Mouse (Mus musculus) neural tube, embryonic 14.5 days (tissue): ENCODE measurements around the gene Zfp85. TPM values are rescaled to one million over a fixed set of nuclear protein-coding genes. Genes with fewer than 3 reads are reported as not detected.
A peak's percentile ranks its signal among the peaks of the same experiment; 100 is the strongest.
"Not testable (repeated sequence)": the region's sequence is repeated elsewhere in the genome, so short reads cannot be mapped to it uniquely, and the experiment has no call there.

Experiments used
- ATAC-seq: fragments of 200-750 bp; cut with Nextera tagmentation; 2 replicates; pipeline ENCODE4 v1.8.0; 2017; ENCODE audit warnings: low read depth, mild to moderate bottlenecking, moderate TSS enrichment, moderate library complexity
- H3K27ac ChIP-seq: fragments of 300-500 bp; sonication (generic); 2 replicates; pipeline ENCODE4 v1.5.1; 2014; ENCODE audit warnings: low read depth, mild to moderate bottlenecking, control low read depth, low read length, moderate library complexity, mixed read lengths
- H3K27me3 ChIP-seq: fragments of 300-500 bp; sonication (generic); 2 replicates; pipeline ENCODE4 v1.6.1; 2014; ENCODE audit warnings: low read length; ENCODE audit not compliant: control insufficient read depth, insufficient read depth
- H3K36me3 ChIP-seq: fragments of 300-500 bp; sonication (generic); 2 replicates; pipeline ENCODE4 v1.6.1; 2014; ENCODE audit warnings: low read length, mixed read lengths; ENCODE audit not compliant: control insufficient read depth, insufficient read depth
- H3K4me1 ChIP-seq: fragments of 300-500 bp; sonication (generic); 2 replicates; pipeline ENCODE4 v1.6.1; 2014; ENCODE audit warnings: low read length; ENCODE audit not compliant: control insufficient read depth, insufficient read depth
- H3K4me2 ChIP-seq: fragments of 300-500 bp; sonication (generic); 2 replicates; pipeline ENCODE4 v1.6.1; 2014; ENCODE audit warnings: mild to moderate bottlenecking, low read depth, low read length, control low read depth
- H3K4me3 ChIP-seq: fragments of 300-500 bp; sonication (generic); 2 replicates; pipeline ENCODE4 v1.5.1; 2014; ENCODE audit warnings: low read depth, low read length, control low read depth, mixed read lengths
- H3K9ac ChIP-seq: fragments of 300-500 bp; sonication (generic); replicated peaks from 2 replicates; pipeline ENCODE4 v1.6.1; 2014; ENCODE audit warnings: low read depth, mild to moderate bottlenecking, control low read depth, low read length, mixed read lengths
- H3K9me3 ChIP-seq: fragments of 300-500 bp; sonication (generic); 2 replicates; pipeline ENCODE4 v1.6.1; 2016; ENCODE audit warnings: low read length; ENCODE audit not compliant: control insufficient read depth
- WGBS: fragments of 180-500 bp; shearing (Covaris S2); extraction: QIAGEN DNeasy Blood & Tissue Kit; methylation state at CpG from one replicate; pipeline ENCODE4 v1.1.7; 2014; 5-methylcytosine and 5-hydroxymethylcytosine counted together
- polyA plus RNA-seq: library from polyadenylated mRNA; unstranded; fragments of >200 nt; fragmentation: Nextera tagmentation; extraction: Ambion mirVana; gene quantifications from 2 replicates; pipeline ENCODE4 v1.2.1, GENCODE M21; 2014

Gene Zfp85
- polyA plus RNA-seq, 1 experiment from 2014 or later, result 7.9 TPM

DNA sequence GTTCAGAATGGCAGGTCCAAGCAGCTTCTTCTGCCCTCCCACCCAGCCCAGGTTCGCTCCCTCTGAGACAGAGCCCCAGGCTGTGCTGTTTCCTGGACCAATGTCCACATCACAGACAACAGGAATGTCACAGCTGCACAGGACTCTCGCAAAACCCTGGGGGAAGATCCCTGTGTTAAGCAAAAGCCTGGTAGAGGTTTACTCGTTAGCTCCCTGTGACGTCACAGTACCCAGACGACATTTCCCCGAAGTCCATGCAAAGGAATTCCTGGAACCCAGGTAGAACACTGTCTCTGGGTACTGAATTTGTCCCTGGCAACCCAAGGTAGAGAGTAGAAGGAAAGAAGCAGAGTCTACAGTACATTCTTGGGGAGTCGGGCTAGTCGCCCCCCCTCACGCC is 11.1 kb downstream of the Zfp85 start:
- Histone ChIP-seq H3K4me3 (no peak overlapping the region), H3K9ac (no peak overlapping the region), H3K36me3 (peaks cover 13% of the 10 kb centered on the region), H3K4me2 (no peak overlapping the region), H3K4me1 (no peaks in the 10 kb centered on the region), H3K27ac (no peak overlapping the region), H3K9me3 (no peaks in the 10 kb centered on the region), H3K27me3 (no peaks in the 10 kb centered on the region)
- ATAC-seq, result no peak
- WGBS, result 95% methylated on average over 9 of the region's 9 CpGs

DNA sequence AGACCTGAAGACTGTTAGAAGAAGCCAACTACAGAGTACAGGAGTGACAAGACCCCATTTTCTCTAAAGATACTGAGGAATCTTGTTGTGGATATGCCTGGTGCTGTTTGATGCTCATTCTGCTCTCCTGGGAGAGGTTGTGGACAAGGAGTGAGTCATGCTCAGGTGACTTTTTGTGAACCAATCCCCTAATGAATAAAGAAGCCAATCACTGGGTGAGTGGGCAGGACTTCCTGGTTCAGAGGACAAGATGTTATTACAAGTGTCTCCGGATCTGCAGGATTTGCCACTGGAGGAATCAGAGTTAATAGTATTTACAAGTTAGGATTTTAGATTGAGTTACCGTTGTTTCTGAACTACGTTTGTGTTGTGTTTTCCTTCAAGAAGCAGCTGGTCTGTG is 12.1 kb downstream of the Zfp85 start:
- Histone ChIP-seq H3K27me3 (no peaks in the 10 kb centered on the region), H3K36me3 (peaks cover 5% of the 10 kb centered on the region), H3K4me2 (no peak overlapping the region), H3K9ac (no peak overlapping the region), H3K4me3 (no peak overlapping the region), H3K9me3 (no peaks in the 10 kb centered on the region), H3K27ac (no peak overlapping the region), H3K4me1 (no peaks in the 10 kb centered on the region)
- no peak for ATAC-seq
- WGBS, result 96% methylated on average over 3 of the region's 3 CpGs

DNA sequence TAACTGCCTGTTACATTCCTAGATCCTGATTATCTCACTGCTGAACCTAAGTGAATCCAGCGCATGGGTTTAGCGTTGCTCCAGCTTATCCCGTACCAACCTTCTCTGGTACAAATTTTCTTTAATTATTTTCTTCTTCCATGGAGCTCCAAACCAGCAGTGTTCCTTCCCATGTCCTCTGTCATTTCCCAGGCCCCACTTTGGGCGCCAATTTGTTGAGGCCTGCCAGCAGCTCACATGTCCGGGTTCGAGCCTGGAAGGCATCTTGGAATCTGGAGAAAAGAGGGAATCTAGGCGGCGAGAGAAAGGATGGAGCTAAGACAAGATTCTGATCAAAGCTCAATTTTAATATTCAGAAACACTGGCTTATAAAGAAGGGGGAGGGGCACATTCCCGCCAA is 20.6 kb downstream of the Zfp85 start:
- not testable (repeated sequence) for H3K4me3 ChIP-seq, ATAC-seq, H3K9me3 ChIP-seq, H3K4me1 ChIP-seq, H3K4me2 ChIP-seq, H3K36me3 ChIP-seq, H3K27ac ChIP-seq, H3K9ac ChIP-seq, H3K27me3 ChIP-seq
- 90% methylated on average over 9 of the region's 9 CpGs for WGBS

DNA sequence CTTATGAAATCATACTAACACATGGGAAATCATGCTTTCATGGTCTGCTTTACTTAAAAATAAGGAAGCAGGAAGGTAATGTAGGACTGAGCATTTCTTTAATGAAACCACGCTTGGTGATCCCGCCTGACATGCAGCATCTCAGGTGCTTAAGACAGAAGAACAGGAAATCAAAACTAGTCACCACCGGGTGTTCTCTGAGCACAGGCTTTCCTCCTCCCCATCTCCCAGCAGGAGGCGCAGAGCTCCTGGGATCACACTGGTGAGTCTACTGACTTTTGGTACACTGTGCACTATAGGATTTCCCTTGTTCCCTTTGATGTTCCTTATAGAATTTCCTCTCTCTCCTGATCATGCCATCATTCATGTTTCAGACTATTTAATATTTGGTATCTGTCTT is 25.6 kb downstream of the Zfp85 start:
- Histone ChIP-seq H3K4me3 (peak overlapping the region; percentile 53), H3K4me2 (peak overlapping the region; percentile 66), H3K9ac (peak overlapping the region; percentile 67)
- H3K4me1 ChIP-seq, H3K36me3 ChIP-seq, H3K9me3 ChIP-seq, H3K27me3 ChIP-seq, H3K27ac ChIP-seq: not testable (repeated sequence)
- ATAC-seq, result peak; percentile 65
- WGBS, result 49% methylated on average over 4 of the region's 4 CpGs

DNA sequence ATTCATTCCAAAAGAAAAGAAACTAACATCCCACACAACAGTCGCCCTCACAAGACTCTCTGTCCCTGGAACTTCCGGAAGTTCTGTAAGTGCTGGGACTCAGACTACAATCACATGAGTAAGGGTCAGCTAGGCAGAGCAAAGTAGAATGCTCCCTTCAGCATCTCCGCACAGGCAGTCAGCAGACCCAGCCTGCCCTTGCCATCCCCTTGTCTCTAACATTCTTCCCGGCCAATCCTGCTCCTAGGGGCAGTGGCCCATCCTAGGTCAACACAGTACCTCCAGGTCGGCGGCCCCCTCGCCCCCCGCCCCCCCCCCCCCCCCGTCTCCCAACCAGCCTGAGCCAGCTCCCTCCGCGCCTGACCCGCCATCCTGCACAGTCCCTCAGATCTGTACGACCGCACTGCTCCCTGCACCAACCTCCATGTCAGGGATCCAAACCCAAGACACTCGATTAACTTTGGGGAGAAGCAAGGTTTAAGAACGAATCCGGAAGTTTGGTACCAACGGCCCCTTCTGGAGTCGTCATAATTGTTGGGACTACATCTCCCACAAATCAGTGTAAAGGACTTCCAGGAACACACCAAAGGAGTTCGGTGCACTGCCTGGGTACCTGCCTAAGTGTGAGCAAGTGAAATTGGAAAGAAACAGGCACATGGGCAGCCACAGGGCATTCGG is 26.2 kb downstream of the Zfp85 start, which contains the start of gene Zfp65:
Gene Zfp65 (minus strand): TSS at position 533 of the 678 bp plus-strand sequence.
- Histone ChIP-seq H3K4me3 (peak within 1 kb of the TSS; percentile 53), H3K4me2 (peak within 1 kb of the TSS; percentile 66), H3K36me3 (no peaks in the 10 kb centered on the region), H3K27me3 (no peaks in the 10 kb centered on the region), H3K9me3 (no peaks in the 10 kb centered on the region), H3K27ac (no peak within 1 kb of the TSS), H3K9ac (peak within 1 kb of the TSS; percentile 67), H3K4me1 (no peaks in the 10 kb centered on the region)
- 2% methylated on average over 19 of the region's 21 CpGs for WGBS
- ATAC-seq, result peak; percentile 85

DNA sequence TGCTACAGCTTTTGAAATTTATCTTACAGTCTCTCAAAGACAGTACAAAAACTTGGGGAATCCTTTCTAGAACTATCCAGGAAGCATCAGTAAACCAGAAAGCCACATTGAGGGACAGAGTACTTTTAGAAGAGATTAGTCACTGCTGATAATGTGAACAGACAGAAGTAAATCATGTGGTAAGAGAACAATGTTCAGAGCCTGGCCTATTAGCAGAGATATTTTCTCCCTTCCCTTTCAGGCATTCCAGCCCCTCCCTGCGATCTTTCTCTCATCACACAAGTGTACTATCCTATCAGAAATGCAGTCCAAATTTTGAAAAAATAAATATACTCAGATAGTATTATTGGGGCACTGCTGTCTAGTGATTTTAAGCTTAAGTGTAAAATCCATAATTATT is 26.9 kb downstream of the Zfp85 start:
- 0 out of 2 replicates have a peak, but pooled peaks cover 3% of the 10 kb centered on the region for H3K4me1 ChIP-seq
- H3K27ac ChIP-seq, result no peak overlapping the region
- no peaks in the 10 kb centered on the region for H3K36me3 ChIP-seq
- WGBS, result 77% methylated on average over 1 of the region's 1 CpGs
- no peak overlapping the region for H3K9ac ChIP-seq
- H3K4me3 ChIP-seq, result peak overlapping the region; percentile 53
- no peaks in the 10 kb centered on the region for H3K27me3 ChIP-seq
- ATAC-seq, result no peak
- H3K9me3 ChIP-seq, result no peaks in the 10 kb centered on the region
- peak overlapping the region; percentile 66 for H3K4me2 ChIP-seq

DNA sequence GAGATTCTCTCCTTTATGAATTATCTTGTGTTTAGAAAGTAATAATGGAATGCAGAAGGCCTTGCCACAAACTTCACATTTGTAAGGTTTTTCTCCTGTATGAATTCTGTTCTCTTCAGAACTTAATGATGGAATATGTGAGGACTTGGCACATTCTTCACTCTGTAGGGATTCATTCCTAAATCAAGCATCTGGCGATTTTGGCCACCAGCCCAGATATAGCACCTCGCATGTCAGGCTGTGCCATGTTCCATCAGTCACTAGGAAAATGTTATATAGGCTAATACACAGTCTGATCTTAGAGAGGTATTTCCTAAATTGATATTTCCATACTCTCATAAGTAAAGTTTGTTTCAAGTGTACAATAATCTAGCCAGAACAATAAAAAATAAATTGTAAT is 29.7 kb downstream of the Zfp85 start:
- WGBS, result 71% methylated on average over 2 of the region's 2 CpGs
- not testable (repeated sequence) for ATAC-seq, H3K4me1 ChIP-seq, H3K9me3 ChIP-seq, H3K36me3 ChIP-seq, H3K27me3 ChIP-seq, H3K27ac ChIP-seq, H3K4me3 ChIP-seq, H3K9ac ChIP-seq, H3K4me2 ChIP-seq

DNA sequence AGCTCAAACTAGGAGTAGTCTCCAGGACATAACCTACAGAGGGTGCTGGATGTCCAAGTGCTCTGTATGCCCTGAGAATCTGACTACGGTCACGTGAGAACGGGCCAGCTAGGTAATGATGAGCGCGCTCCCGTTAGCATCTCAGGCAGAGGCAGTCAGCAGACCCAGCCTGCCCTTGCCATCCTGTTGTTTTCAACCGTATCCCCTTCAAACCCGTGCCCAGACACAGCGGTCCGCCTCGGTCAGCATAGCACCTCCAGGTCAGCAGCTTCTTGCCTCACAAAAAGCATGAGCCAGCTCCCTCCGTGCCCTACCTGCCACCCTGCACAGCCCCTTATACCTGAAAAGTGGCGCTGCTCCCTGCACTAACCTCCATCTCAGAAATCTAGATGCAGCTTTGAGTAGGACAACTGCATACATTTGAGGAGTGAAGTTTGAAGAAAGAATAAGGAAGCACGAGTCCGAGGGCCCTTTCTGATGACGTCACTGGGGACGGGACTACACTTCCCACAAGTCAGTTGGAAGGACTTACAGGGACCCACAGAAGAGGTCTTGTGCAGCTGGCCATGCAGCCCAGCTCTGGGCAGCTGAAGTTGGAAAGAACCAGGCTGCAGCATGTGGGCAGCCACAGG is 31.1 kb downstream of the Zfp85 start:
- Histone ChIP-seq H3K4me3 (peak overlapping the region; percentile 71), H3K4me2 (peak overlapping the region; percentile 60), H3K9ac (peak overlapping the region; percentile 64), H3K4me1 (0 out of 2 replicates have a peak, but pooled peaks cover 4% of the 10 kb centered on the region), H3K27ac (peak overlapping the region; percentile 55; the same call in 1 of the 2 replicates), H3K36me3 (no peaks in the 10 kb centered on the region), H3K27me3 (no peaks in the 10 kb centered on the region), H3K9me3 (no peaks in the 10 kb centered on the region)
- peak; percentile 96 for ATAC-seq
- under 1% methylated on average over 17 of the region's 17 CpGs for WGBS
